Mouse (Mus musculus) brain, embryonic 18.5 days (tissue): ENCODE data around the gene Bcl6.

Source experiments
- DNase-seq: peaks from one replicate; pipeline ENCODE4 v3.0.0-alpha.2; 2012; ENCODE audit warnings: low read depth, low spot score

Bcl6 gene

GRCm38 (mm10) chr16:23972901-23973300, 15.8 kb downstream of the Bcl6 start:
- DNase-seq, result no peak

GRCm38 (mm10) chr16:23972126-23972740, 16.4 kb downstream of the Bcl6 start:
- DNase-seq, result no peak

- no peak for DNase-seq
These were observed 18.7 kb downstream of the Bcl6 start for GRCm38 (mm10) chr16:23969919-23970318.

GRCm38 (mm10) chr16:23968888-23969287, 19.8 kb downstream of the Bcl6 start:
- no peak for DNase-seq

GRCm38 (mm10) chr16:23967301-23967700, 21.4 kb downstream of the Bcl6 start:
- DNase-seq, result no peak

GRCm38 (mm10) chr16:23966066-23966465, 22.6 kb downstream of the Bcl6 start:
- DNase-seq, result no peak

GRCm38 (mm10) chr16:23964706-23965367, 23.8 kb downstream of the Bcl6 start:
- DNase-seq, result no peak

- DNase-seq, result no peak
These were observed 24.6 kb downstream of the Bcl6 start for GRCm38 (mm10) chr16:23963896-23964668.

GRCm38 (mm10) chr16:23962401-23962800, 26.3 kb downstream of the Bcl6 start:
- DNase-seq, result no peak

- DNase-seq, result no peak
These were observed 29.7 kb downstream of the Bcl6 start for GRCm38 (mm10) chr16:23958938-23959337.

- DNase-seq, result no peak
These were observed 34.7 kb downstream of the Bcl6 start for GRCm38 (mm10) chr16:23953959-23954260.

GRCm38 (mm10) chr16:23953189-23953958, 35.3 kb downstream of the Bcl6 start:
- no peak for DNase-seq

GRCm38 (mm10) chr16:23952101-23952727, 36.4 kb downstream of the Bcl6 start:
- no peak for DNase-seq

GRCm38 (mm10) chr16:23947654-23948053, 41.0 kb downstream of the Bcl6 start:
- no peak for DNase-seq

GRCm38 (mm10) chr16:23944801-23945200, 43.9 kb downstream of the Bcl6 start:
- no peak for DNase-seq

- no peak for DNase-seq
These were observed 54.3 kb downstream of the Bcl6 start for GRCm38 (mm10) chr16:23934397-23934796.

GRCm38 (mm10) chr16:23932294-23932693, 56.4 kb downstream of the Bcl6 start, which contains the start of gene Rtp2:
TSS of gene Rtp2 (minus strand) at chr16:23932394.
- DNase-seq, result no peak

GRCm38 (mm10) chr16:23931275-23931674, 57.4 kb downstream of the Bcl6 start:
- no peak for DNase-seq

- DNase-seq, result no peak
These were observed 58.1 kb downstream of the Bcl6 start for GRCm38 (mm10) chr16:23930426-23931073.

GRCm38 (mm10) chr16:23927301-23928114, 61.1 kb downstream of the Bcl6 start:
- no peak for DNase-seq
